Mouse (Mus musculus) erythroblast, embryonic 14.5 days (primary cell): Measurements from ENCODE around the gene Mrps7.

Source experiments
- GATA1 ChIP-seq: IDR thresholded peaks from 2 replicates; pipeline ENCODE4 v1.6.1; 2012; ENCODE audit warnings: low read length, inconsistent platforms, mixed read lengths
- TAL1 ChIP-seq: IDR thresholded peaks from 3 replicates; pipeline ENCODE4 v1.6.1; 2012; ENCODE audit warnings: low read length, inconsistent platforms, mixed read lengths

DNA sequence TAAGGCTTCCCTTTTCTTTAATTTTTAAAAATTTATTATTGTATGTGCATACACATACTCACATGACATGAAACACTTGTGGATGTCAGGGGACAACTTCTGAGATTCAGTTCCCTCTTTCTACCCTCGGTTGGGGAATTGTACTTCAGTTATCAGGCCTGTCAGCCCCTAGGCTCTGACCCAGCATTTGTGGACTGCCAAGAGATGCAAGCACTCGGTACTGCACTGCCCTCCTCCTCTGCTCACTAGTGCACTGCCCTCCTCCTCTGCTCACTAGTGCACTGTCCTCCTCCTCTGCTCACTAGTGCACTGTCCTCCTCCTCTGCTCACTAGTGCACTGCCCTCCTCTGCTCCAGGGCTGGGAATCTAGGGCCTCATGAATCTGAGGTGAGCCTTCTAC lies 50.4 kb downstream of the Mrps7 start:
- TF ChIP-seq GATA1: no peak
- TF ChIP-seq TAL1: no peak
